Mouse (Mus musculus) right cerebral cortex, postnatal 14 days (tissue): ENCODE measurements around the gene Rdh11.
"Not testable (repeated sequence)": the region's sequence is repeated elsewhere in the genome, so short reads cannot be mapped to it uniquely, and the experiment has no call there.

Source experiments
- DNase-seq: peaks from one replicate; pipeline ENCODE4 v3.0.0; 2022

Rdh11 gene

GRCm38 (mm10) chr12:79192193-79192592, at the start of gene Rdh11:
TSS of gene Rdh11 (minus strand) at chr12:79192293.
- DNase-seq: no peak

GRCm38 (mm10) chr12:79235485-79236080, 43.5 kb upstream of the Rdh11 start:
- DNase-seq: no peak

- DNase-seq: no peak
Measured at GRCm38 (mm10) chr12:79217511-79217910, 25.4 kb upstream of the Rdh11 start.

GRCm38 (mm10) chr12:79211447-79211846, 19.4 kb upstream of the Rdh11 start:
- no peak for DNase-seq

GRCm38 (mm10) chr12:79208703-79209464, 16.8 kb upstream of the Rdh11 start, which contains the start of gene Rdh12:
TSS of gene Rdh12 (plus strand) at chr12:79208914.
- peak; percentile 24 for DNase-seq

- no peak for DNase-seq
Measured at GRCm38 (mm10) chr12:79201882-79202281, 9.8 kb upstream of the Rdh11 start.

- no peak for DNase-seq
Measured at GRCm38 (mm10) chr12:79197105-79197504, 5.0 kb upstream of the Rdh11 start.

GRCm38 (mm10) chr12:79193441-79193840, 1.3 kb upstream of the Rdh11 start:
- peak; percentile 76 for DNase-seq

GRCm38 (mm10) chr12:79191701-79192100, 392 bp downstream of the Rdh11 start:
- DNase-seq: peak; percentile 72

- DNase-seq: peak; percentile 46
Measured at GRCm38 (mm10) chr12:79190931-79191673, 991 bp downstream of the Rdh11 start.

GRCm38 (mm10) chr12:79185160-79185559, 6.9 kb downstream of the Rdh11 start:
- not testable (repeated sequence) for DNase-seq

- DNase-seq: no peak
Measured at GRCm38 (mm10) chr12:79175998-79176397, 16.1 kb downstream of the Rdh11 start.

GRCm38 (mm10) chr12:79173721-79174120, 18.4 kb downstream of the Rdh11 start:
- DNase-seq: no peak

- DNase-seq: peak; percentile 87
Measured at GRCm38 (mm10) chr12:79172019-79172941, 19.8 kb downstream of the Rdh11 start, which contains the start of gene Vti1b. TSS of gene Vti1b (minus strand) at chr12:79172667.

- no peak for DNase-seq
Measured at GRCm38 (mm10) chr12:79171269-79171995, 20.7 kb downstream of the Rdh11 start.

- DNase-seq: no peak
Measured at GRCm38 (mm10) chr12:79170421-79170820, 21.7 kb downstream of the Rdh11 start.

GRCm38 (mm10) chr12:79169173-79169572, 22.9 kb downstream of the Rdh11 start:
- no peak for DNase-seq

- DNase-seq: no peak
Measured at GRCm38 (mm10) chr12:79162876-79163275, 29.2 kb downstream of the Rdh11 start.

GRCm38 (mm10) chr12:79149653-79150052, 42.4 kb downstream of the Rdh11 start:
- no peak for DNase-seq

GRCm38 (mm10) chr12:79141384-79141783, 50.7 kb downstream of the Rdh11 start:
- no peak for DNase-seq

- no peak for DNase-seq
Measured at GRCm38 (mm10) chr12:79140811-79141210, 51.3 kb downstream of the Rdh11 start.

GRCm38 (mm10) chr12:79139417-79139816, 52.7 kb downstream of the Rdh11 start:
- no peak for DNase-seq
